Mouse (Mus musculus): ENCODE results near the gene Iqsec2. TPM values are rescaled to one million over a fixed set of nuclear protein-coding genes. Genes with fewer than 3 reads are reported as not detected.
A peak's percentile ranks its signal among the peaks of the same experiment; 100 is the strongest.

Gene Iqsec2
- 54.6 and 62.1 TPM in 2 replicates for polyA plus RNA-seq (2012; rRNA removed)

- DNase-seq (ENCODE audit: extremely low spot score in 1 of 2, low spot score in 1 of 2) = no peak
Observed at GRCm38 (mm10) chrX:152143941-152144741, at the start of gene Iqsec2. Gene Iqsec2 (plus strand): TSS chrX:152144268.

DNA sequence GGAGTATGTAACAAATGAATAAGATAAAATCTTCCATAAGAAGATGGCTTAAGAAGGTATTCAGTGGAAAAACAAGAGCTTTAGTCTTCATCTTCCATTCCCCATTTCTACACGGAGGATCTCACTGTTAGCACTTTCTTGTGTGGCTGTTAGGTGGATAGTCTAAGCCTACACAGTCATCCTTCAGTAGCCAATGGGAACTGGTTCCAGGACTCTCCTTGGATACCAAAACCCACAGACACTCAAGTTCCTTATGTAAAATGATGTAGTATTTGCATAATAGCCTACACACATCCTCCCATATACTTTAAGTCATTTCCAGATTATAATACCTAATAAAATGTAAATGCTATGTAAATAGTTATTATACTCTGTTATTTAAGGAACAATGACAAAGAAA, 46.5 kb upstream of the Iqsec2 start:
- peak in 1 of 2 experiments; percentile 18 for DNase-seq (ENCODE audit: extremely low spot score in 1 of 2, low spot score in 1 of 2)

- DNase-seq (ENCODE audit: extremely low spot score in 1 of 2, low spot score in 1 of 2) = no peak
Observed at GRCm38 (mm10) chrX:152121687-152122086, 22.4 kb upstream of the Iqsec2 start.

DNA sequence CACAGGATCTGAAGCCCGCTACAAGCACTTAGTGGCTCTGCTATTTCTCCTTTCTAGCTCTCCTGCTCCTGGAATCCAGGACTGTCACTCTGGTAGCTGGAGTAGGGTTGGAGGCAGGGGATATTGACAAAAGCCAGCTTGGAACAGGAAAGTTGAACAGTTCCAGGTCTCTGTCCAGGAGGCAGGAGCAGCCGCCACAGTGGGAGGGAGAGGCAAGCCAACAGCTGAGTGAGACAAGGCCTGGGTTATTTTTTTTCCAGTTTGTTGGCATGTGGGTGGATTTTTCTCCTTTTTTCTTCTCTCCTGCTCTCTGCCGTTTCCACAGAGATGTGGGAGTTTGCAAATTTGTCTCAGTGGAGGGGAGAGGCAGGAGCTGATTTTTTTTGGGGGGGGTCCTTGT, 13.3 kb upstream of the Iqsec2 start:
- peak in 1 of 2 experiments; percentile 58 for DNase-seq (ENCODE audit: extremely low spot score in 1 of 2, low spot score in 1 of 2)

DNA sequence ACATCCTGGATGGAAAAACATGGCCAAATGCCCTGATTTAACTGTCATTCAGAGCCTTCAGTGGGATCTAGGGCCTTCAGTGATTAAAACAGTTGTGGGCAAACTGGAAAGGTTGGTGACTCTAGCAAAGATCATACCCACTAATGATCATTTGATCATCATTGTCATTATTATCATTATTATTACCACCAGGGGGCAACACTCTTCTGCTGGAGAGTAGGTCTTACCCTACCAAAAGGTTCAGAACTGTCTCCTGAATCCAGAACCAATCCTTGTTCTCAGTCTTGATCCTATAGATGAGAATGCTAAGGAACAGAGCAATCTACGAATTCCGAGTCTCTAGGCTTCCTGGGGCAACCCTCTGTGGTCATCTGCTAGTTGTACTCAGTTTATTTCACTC, 12.0 kb upstream of the Iqsec2 start:
- no peak for DNase-seq (ENCODE audit: extremely low spot score in 1 of 2, low spot score in 1 of 2)

GRCm38 (mm10) chrX:152135195-152135594, 8.9 kb upstream of the Iqsec2 start:
- DNase-seq (ENCODE audit: extremely low spot score in 1 of 2, low spot score in 1 of 2) = no peak

DNA sequence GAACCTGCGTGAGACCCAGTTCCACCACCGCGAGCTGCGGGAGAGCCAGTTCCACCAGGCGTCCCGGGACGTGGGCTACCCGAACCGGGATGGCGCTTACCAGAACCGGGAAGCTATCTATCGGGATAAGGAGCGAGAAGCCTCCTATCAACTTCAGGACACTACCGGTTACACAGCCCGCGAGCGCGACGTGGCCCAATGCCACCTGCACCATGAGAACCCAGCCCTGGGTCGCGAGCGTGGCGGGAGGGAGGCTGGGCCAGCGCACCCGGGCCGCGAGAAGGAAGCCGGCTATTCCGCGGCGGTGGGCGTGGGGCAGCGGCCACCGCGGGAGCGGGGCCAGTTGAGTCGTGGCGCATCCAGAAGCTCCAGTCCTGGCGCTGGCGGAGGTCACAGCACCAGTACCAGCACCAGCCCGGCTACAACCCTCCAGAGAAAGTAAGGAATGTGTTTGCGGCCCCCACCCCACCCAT, 710 bp downstream of the Iqsec2 start:
- no peak for DNase-seq (ENCODE audit: extremely low spot score in 1 of 2, low spot score in 1 of 2)

DNA sequence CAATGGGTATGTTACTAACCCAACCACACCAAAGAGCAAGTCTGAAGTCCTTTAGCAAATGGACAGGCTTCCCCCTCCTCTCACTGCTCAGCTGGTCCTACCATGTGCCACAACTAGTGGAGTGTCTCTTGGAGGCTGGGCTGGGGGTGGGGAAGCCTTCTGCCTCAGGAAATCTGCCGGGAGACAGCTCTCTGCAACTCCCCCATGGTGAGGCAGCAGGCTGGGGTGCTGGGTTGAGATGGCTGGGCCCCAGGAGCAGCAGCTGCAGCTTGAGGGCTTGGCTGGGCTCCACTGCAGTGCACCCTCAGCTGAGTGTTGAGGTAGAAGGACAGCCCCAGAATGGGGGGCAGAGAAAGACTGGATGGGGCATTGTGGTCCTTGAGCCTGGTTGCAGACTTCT, 2.1 kb downstream of the Iqsec2 start:
- peak; percentile 53 to 74 for DNase-seq (ENCODE audit: extremely low spot score in 1 of 2, low spot score in 1 of 2)

- no peak for DNase-seq (ENCODE audit: extremely low spot score in 1 of 2, low spot score in 1 of 2)
Observed at GRCm38 (mm10) chrX:152146691-152147090, 2.6 kb downstream of the Iqsec2 start.

DNA sequence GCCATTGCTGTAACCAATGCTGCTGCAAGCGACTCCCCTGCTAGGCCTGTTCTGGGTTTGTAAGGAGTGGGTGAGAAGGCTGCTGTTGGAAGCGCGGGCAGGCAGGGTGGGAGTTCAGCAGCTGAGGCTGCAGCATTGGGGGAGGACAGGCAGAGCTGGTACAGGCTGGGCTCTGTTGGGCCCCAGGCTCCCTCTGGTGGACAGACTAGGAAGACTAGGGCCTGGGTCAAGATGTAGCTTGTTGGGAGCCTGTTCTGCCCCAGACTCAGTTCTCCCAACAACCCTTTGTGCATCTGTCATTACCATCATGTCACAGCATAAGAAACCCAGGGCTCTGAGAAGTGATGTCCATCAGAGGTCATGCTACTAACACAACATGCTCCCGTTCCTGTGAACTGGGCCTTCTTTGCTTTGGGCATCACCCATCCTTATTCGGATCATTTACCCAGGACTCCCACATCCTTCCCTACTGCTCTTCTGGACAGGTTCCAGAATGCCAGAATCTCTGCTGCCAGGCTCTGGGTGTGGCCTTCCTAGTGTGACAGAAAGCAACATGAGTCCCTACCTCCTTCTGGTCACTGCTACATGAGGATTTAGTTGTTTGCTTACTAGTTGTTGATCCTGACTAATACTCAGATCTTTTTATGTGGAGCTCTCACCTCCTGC, 3.5 kb downstream of the Iqsec2 start:
- peak; percentile 43 to 84 for DNase-seq (ENCODE audit: extremely low spot score in 1 of 2, low spot score in 1 of 2)

DNA sequence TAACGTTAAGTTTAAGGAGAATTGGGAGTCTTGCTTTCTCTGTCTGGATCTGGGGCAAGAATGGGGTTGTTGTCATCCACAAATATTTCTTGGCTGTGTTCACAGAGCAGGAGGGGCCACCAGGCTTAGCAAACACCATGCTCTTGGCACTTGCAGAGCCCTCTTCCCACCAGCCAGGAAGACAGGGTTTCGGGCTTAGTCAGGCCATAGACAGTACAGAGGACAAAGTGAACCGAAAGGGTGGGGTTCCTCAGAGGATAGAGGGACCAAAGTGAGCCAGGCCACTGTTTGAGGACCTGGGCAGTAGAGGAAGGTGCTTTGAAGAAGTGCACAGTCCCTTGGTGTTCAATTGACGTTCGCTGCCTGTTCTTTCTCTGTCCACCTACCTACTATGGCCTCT, 4.6 kb downstream of the Iqsec2 start:
- DNase-seq (ENCODE audit: extremely low spot score in 1 of 2, low spot score in 1 of 2) = no peak

- DNase-seq (ENCODE audit: extremely low spot score in 1 of 2, low spot score in 1 of 2) = peak in 1 of 2 experiments; percentile 67
Observed at GRCm38 (mm10) chrX:152151709-152152108, 7.6 kb downstream of the Iqsec2 start.

- no peak for DNase-seq (ENCODE audit: extremely low spot score in 1 of 2, low spot score in 1 of 2)
Observed at GRCm38 (mm10) chrX:152158294-152158693, 14.2 kb downstream of the Iqsec2 start.

- no peak for DNase-seq (ENCODE audit: extremely low spot score in 1 of 2, low spot score in 1 of 2)
Observed at GRCm38 (mm10) chrX:152161404-152161803, 17.3 kb downstream of the Iqsec2 start.

DNA sequence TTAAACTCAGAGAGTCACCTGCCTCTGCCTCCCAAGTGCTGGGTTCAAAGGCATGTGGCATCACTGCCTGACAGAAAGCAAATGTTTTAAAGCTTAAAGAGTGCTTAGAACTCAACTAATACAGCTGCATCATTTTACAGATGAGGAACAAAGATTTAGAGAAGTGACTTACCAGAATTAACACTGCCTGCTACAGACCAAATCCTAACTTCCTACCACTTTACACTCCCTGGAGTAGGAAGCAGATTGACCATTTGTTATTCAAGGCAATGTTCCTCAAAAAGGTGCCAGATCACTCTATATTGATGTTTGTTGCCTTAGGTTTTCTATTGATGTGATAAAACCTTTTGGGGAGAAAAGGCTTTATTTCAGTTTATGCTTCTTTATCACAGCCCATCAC, 20.0 kb downstream of the Iqsec2 start:
- no peak for DNase-seq (ENCODE audit: extremely low spot score in 1 of 2, low spot score in 1 of 2)

DNA sequence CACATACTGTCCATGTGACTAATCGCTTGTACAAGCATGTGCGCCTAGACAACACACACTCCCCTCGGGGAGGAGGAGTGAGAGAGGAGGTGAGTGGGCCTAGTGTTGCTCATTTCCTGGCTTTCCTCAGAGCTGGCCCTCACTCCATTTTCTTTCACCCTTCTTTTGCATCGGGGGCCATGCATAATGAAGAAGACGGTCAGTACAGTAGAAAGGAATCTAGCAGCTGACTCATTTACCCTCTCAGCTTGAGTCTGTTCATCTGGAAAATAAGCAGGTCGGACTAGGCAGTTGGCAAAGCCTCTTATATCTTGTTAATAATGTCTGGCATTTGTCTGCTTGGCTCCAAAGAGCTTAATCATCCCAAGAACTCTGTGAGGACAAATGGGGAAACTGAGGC, 22.1 kb downstream of the Iqsec2 start:
- no peak for DNase-seq (ENCODE audit: extremely low spot score in 1 of 2, low spot score in 1 of 2)

DNA sequence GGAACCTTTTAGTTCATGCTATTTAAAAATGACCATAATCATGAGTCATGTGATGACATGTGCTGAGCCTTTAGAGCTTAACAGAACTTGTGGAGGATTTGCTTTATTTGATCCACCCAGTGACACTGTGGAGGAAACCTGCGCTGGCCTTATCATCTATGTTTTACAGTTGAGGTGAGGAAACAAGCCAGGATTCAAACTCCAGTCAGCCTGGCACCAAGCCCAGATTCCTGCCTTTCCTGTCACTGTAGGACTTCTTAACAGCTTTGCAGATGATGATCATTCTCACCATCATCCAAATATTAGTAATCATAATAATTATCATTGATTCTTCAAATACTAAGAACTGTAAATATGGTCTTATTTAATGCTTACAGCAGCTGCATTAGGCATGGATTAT, 24.5 kb downstream of the Iqsec2 start:
- DNase-seq (ENCODE audit: extremely low spot score in 1 of 2, low spot score in 1 of 2) = no peak

- peak in 1 of 2 experiments; percentile 47 for DNase-seq (ENCODE audit: extremely low spot score in 1 of 2, low spot score in 1 of 2)
Observed at GRCm38 (mm10) chrX:152171041-152172026, 27.3 kb downstream of the Iqsec2 start.

DNA sequence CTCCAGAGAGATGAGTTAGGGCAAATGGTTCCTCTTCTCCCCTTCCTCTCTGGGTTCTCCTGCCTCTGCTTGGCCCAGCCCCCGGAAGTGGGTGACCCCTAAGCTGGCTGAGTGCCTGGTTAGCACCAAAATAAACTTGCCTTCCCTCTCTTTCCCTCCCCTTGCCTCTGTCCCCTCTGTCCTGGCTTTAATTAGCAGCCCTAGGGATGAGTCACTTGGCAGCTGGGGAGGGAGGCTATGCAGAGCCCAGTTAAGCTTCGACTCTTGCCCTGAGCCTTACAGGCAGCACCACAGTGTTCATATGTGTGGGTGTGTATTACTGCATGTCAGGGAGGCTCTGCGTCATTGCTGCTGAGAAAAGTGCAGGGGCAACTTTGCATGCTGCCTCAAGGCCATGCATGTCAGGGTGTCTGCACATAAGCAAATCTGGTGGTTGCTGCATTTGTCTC, 28.4 kb downstream of the Iqsec2 start:
- DNase-seq (ENCODE audit: extremely low spot score in 1 of 2, low spot score in 1 of 2) = peak in 1 of 2 experiments; percentile 49

DNA sequence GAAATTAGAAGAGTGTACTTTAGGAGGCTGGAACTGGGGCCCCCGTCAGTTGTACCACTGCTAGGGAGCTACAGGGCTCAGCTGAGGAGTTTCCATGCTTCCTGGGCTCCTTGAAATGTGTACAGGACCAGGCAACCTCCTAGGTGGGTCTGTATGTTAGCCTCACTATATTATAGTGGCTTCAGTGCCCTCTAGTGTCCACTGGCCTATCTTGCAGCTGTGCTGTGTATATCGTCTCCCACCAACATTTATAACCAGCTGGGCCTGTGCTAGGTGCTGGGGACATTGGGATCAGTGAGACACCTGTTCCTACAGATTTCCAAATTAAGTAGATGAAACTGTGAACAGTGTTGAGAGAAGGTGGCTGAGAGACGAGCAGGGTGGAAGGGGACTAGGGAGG, 31.2 kb downstream of the Iqsec2 start:
- peak in 1 of 2 experiments; percentile 68 for DNase-seq (ENCODE audit: extremely low spot score in 1 of 2, low spot score in 1 of 2)

GRCm38 (mm10) chrX:152177897-152178296, 33.8 kb downstream of the Iqsec2 start:
- DNase-seq (ENCODE audit: extremely low spot score in 1 of 2, low spot score in 1 of 2) = no peak

All from frontal cortex, adult 2 months (tissue).